Mouse (Mus musculus) heart, embryonic 16.5 days (tissue): ENCODE data around the gene Ten1. TPM values are rescaled to one million over a fixed set of nuclear protein-coding genes. Genes with fewer than 3 reads are reported as not detected.

Source experiments
- ATAC-seq: fragments of 200-750 bp; cut with Nextera tagmentation; replicated peaks from 2 replicates; pipeline ENCODE4 v1.8.0; 2017; ENCODE audit warnings: moderate number of reproducible peaks; ENCODE audit not compliant: insufficient read depth, low FRiP score; ENCODE audit errors: extremely low read depth
- H3K27ac ChIP-seq: fragments of 300-500 bp; sonication (generic); 2 replicates; pipeline ENCODE4 v1.5.1; 2014; ENCODE audit warnings: mild to moderate bottlenecking, low read length, control low read depth, moderate library complexity
- H3K27me3 ChIP-seq: fragments of 300-500 bp; sonication (generic); 2 replicates; pipeline ENCODE4 v1.6.1; 2014; ENCODE audit warnings: low read length, mixed read lengths; ENCODE audit not compliant: control insufficient read depth, insufficient read depth
- H3K36me3 ChIP-seq: fragments of 300-500 bp; sonication (generic); 2 replicates; pipeline ENCODE4 v1.6.1; 2014; ENCODE audit not compliant: control insufficient read depth, insufficient read depth
- H3K4me1 ChIP-seq: fragments of 300-500 bp; sonication (generic); 2 replicates; pipeline ENCODE4 v1.6.1; 2014; ENCODE audit warnings: low read length, mixed read lengths; ENCODE audit not compliant: control insufficient read depth, insufficient read depth
- H3K4me2 ChIP-seq: fragments of 300-500 bp; sonication (generic); 2 replicates; pipeline ENCODE4 v1.6.1; 2014; ENCODE audit warnings: low read depth, mild to moderate bottlenecking, control low read depth, low read length
- H3K4me3 ChIP-seq: fragments of 300-500 bp; sonication (generic); 2 replicates; pipeline ENCODE4 v1.5.1; 2014; ENCODE audit warnings: mild to moderate bottlenecking, control low read depth, low read length
- H3K9ac ChIP-seq: fragments of 300-500 bp; sonication (generic); 2 replicates; pipeline ENCODE4 v1.6.1; 2014; ENCODE audit warnings: low read length, control low read depth
- H3K9me3 ChIP-seq: fragments of 300-500 bp; sonication (generic); replicated peaks from 2 replicates; pipeline ENCODE4 v1.6.1; 2016; ENCODE audit warnings: low read length; ENCODE audit not compliant: control insufficient read depth
- WGBS: fragments of 180-500 bp; shearing (Covaris S2); extraction: QIAGEN DNeasy Blood & Tissue Kit; methylation state at CpG from one replicate; pipeline ENCODE4 v1.1.7; 2014; 5-methylcytosine and 5-hydroxymethylcytosine counted together
- polyA plus RNA-seq: library from polyadenylated mRNA; unstranded; fragments of >200 nt; fragmentation: Nextera tagmentation; extraction: Ambion mirVana; gene quantifications from 2 replicates; pipeline ENCODE4 v1.2.1, GENCODE M21; 2015

The Ten1 gene
- polyA plus RNA-seq, 1 experiment from 2014 or later: 76.0 TPM

- no peak overlapping the region for H3K4me3 ChIP-seq
- H3K9me3 ChIP-seq: no peaks in the 10 kb centered on the region
- peaks cover 11% of the 10 kb centered on the region for H3K36me3 ChIP-seq
- H3K27me3 ChIP-seq: no peaks in the 10 kb centered on the region
- WGBS: 86% methylated on average over 8 of the region's 8 CpGs
- H3K9ac ChIP-seq: no peak overlapping the region
- no peak overlapping the region for H3K27ac ChIP-seq
- peaks cover 12% of the 10 kb centered on the region for H3K4me1 ChIP-seq
- ATAC-seq: no peak
- H3K4me2 ChIP-seq: no peak overlapping the region
Observed at GRCm38 (mm10) chr11:116194619-116195018, 4.0 kb upstream of the Ten1 start.

GRCm38 (mm10) chr11:116195252-116195651, 3.4 kb upstream of the Ten1 start:
- 56% methylated on average over 5 of the region's 5 CpGs for WGBS
- peaks cover 7% of the 10 kb centered on the region for H3K36me3 ChIP-seq
- no peak overlapping the region for H3K4me2 ChIP-seq
- H3K9me3 ChIP-seq: no peaks in the 10 kb centered on the region
- peaks cover 13% of the 10 kb centered on the region for H3K4me1 ChIP-seq
- no peak overlapping the region for H3K4me3 ChIP-seq
- no peak for ATAC-seq
- no peak overlapping the region; the same call in 1 of the 2 replicates for H3K27ac ChIP-seq
- no peak overlapping the region for H3K9ac ChIP-seq
- no peaks in the 10 kb centered on the region for H3K27me3 ChIP-seq

- no peak overlapping the region for H3K4me3 ChIP-seq
- no peaks in the 10 kb centered on the region for H3K27me3 ChIP-seq
- no peak overlapping the region for H3K4me2 ChIP-seq
- peaks cover 7% of the 10 kb centered on the region for H3K36me3 ChIP-seq
- H3K9me3 ChIP-seq: no peaks in the 10 kb centered on the region
- H3K27ac ChIP-seq: no peak overlapping the region
- peaks cover 13% of the 10 kb centered on the region for H3K4me1 ChIP-seq
- WGBS: 82% methylated on average over 3 of the region's 3 CpGs
- no peak overlapping the region for H3K9ac ChIP-seq
- ATAC-seq: no peak
Observed at GRCm38 (mm10) chr11:116196336-116196735, 2.3 kb upstream of the Ten1 start.

GRCm38 (mm10) chr11:116196866-116197583, 1.6 kb upstream of the Ten1 start:
- Histone ChIP-seq H3K4me1 (peaks cover 13% of the 10 kb centered on the region), H3K9me3 (no peaks in the 10 kb centered on the region), H3K27ac (no peak overlapping the region), H3K36me3 (peaks cover 7% of the 10 kb centered on the region), H3K4me2 (no peak overlapping the region), H3K27me3 (no peaks in the 10 kb centered on the region), H3K4me3 (peak overlapping the region; percentile 80; the same call in 1 of the 2 replicates), H3K9ac (no peak overlapping the region)
- 92% methylated on average over 18 of the region's 18 CpGs for WGBS
- no peak for ATAC-seq

GRCm38 (mm10) chr11:116197584-116197906, 1.1 kb upstream of the Ten1 start:
- Histone ChIP-seq H3K9ac (peak overlapping the region; percentile 92; the same call in 1 of the 2 replicates), H3K4me3 (peak overlapping the region; percentile 80)
- no peak for ATAC-seq

GRCm38 (mm10) chr11:116198132-116198531, 523 bp upstream of the Ten1 start:
- 17% methylated on average over 13 of the region's 13 CpGs for WGBS
- no peaks in the 10 kb centered on the region for H3K27me3 ChIP-seq
- H3K36me3 ChIP-seq: peaks cover 7% of the 10 kb centered on the region
- H3K9me3 ChIP-seq: no peaks in the 10 kb centered on the region
- peak overlapping the region; percentile 86 for H3K27ac ChIP-seq
- ATAC-seq: no peak
- peak overlapping the region; percentile 92 for H3K9ac ChIP-seq
- H3K4me3 ChIP-seq: peak overlapping the region; percentile 80
- peaks cover 13% of the 10 kb centered on the region for H3K4me1 ChIP-seq
- peak overlapping the region; percentile 78 for H3K4me2 ChIP-seq

More at GRCm38 (mm10) chr11:116197584-116197906, 1.1 kb upstream of the Ten1 start:
- Histone ChIP-seq H3K27me3 (no peaks in the 10 kb centered on the region), H3K4me2 (peak overlapping the region; percentile 78), H3K27ac (no peak overlapping the region), H3K9me3 (no peaks in the 10 kb centered on the region), H3K36me3 (peaks cover 7% of the 10 kb centered on the region), H3K4me1 (peaks cover 13% of the 10 kb centered on the region)
- 91% methylated on average over 6 of the region's 6 CpGs for WGBS

- Histone ChIP-seq H3K9me3 (no peaks in the 10 kb centered on the region), H3K4me1 (peaks cover 10% of the 10 kb centered on the region), H3K27me3 (no peaks in the 10 kb centered on the region), H3K9ac (no peak overlapping the region), H3K36me3 (peaks cover 16% of the 10 kb centered on the region), H3K4me3 (no peak overlapping the region), H3K27ac (no peak overlapping the region), H3K4me2 (no peak overlapping the region)
- WGBS: 92% methylated on average over 2 of the region's 2 CpGs
- ATAC-seq: no peak
Observed at GRCm38 (mm10) chr11:116201151-116201550, 2.5 kb downstream of the Ten1 start.

- Histone ChIP-seq H3K9ac (no peak overlapping the region), H3K27ac (no peak overlapping the region), H3K9me3 (no peaks in the 10 kb centered on the region), H3K27me3 (no peaks in the 10 kb centered on the region), H3K4me2 (no peak overlapping the region), H3K36me3 (peaks cover 20% of the 10 kb centered on the region), H3K4me3 (no peak overlapping the region), H3K4me1 (peaks cover 3% of the 10 kb centered on the region)
- no peak for ATAC-seq
- WGBS: 87% methylated on average over 3 of the region's 3 CpGs
Observed at GRCm38 (mm10) chr11:116203150-116203549, 4.5 kb downstream of the Ten1 start.

- no peaks in the 10 kb centered on the region for H3K9me3 ChIP-seq
- no peak for ATAC-seq
- H3K4me3 ChIP-seq: no peak overlapping the region
- no peak overlapping the region for H3K27ac ChIP-seq
- H3K9ac ChIP-seq: no peak overlapping the region
- peaks cover 20% of the 10 kb centered on the region for H3K36me3 ChIP-seq
- no peaks in the 10 kb centered on the region for H3K4me1 ChIP-seq
- 76% methylated on average over 4 of the region's 4 CpGs for WGBS
- H3K27me3 ChIP-seq: no peaks in the 10 kb centered on the region
- no peak overlapping the region for H3K4me2 ChIP-seq
Observed at GRCm38 (mm10) chr11:116206678-116207077, 8.0 kb downstream of the Ten1 start.
